In genomic region chr7:100473846-100474454, GRCm38 (mm10) we compare ENCODE assay signal across 19 mouse cellular contexts. TPM values are rescaled to one million over a fixed set of nuclear protein-coding genes. Genes with fewer than 3 reads are reported as not detected.
DNase-seq lines count a peak whose midpoint lies in the region; ATAC-seq and TF ChIP-seq lines count a peak whose summit lies in the region.
"Had no signal": no experiment of that assay in that cellular context is flagged by ENCODE, and none has a peak within 500 bp of the region (broad histone marks: within the 10 kb centered on the region; RNA-seq: fewer than 3 reads in every experiment).

No protein-coding gene starts in this region.

- no peak overlapping the region for H3K4me2 ChIP-seq in liver, embryonic 13.5 days
- H3K4me2 ChIP-seq in myocyte (ENCODE audit: low read depth), result peak overlapping the region; percentile 40
- H3K4me2 ChIP-seq: forebrain, embryonic 13.5 days; heart, embryonic 13.5 days; hindbrain, embryonic 12.5 days had no signal

- H3K4me1 ChIP-seq in liver, embryonic 13.5 days (replicated peaks), result peaks cover 30% of the 10 kb centered on the region
- H3K4me1 ChIP-seq: embryonic facial prominence, embryonic 10.5 days; forebrain, embryonic 13.5 days; hindbrain, embryonic 12.5 days had no signal

- no peaks in the 10 kb centered on the region for H3K79me2 ChIP-seq in myocyte (ENCODE audit: control insufficient read depth, insufficient read depth)

- ATAC-seq in liver, embryonic 13.5 days (ENCODE audit: low read depth), result no peak
- ATAC-seq: CD4-positive, CD25-positive, alpha-beta regulatory T cell, adult 4 months; forebrain, embryonic 13.5 days; hindbrain, embryonic 16.5 days; inflammation-experienced regulatory T-cells, adult 6 months had no signal

- no peak overlapping the region for H3K9ac ChIP-seq in liver, embryonic 13.5 days
- H3K9ac ChIP-seq: forebrain, embryonic 13.5 days; hindbrain, embryonic 12.5 days had no signal

- 0 out of 2 replicates have a peak, but pooled peaks cover 2% of the 10 kb centered on the region for H3K27me3 ChIP-seq in liver, embryonic 13.5 days
- H3K27me3 ChIP-seq in myocyte (ENCODE audit: control insufficient read depth, insufficient read depth, insufficient read length), result no peaks in the 10 kb centered on the region
- H3K27me3 ChIP-seq: forebrain, embryonic 13.5 days; heart, embryonic 13.5 days; hindbrain, embryonic 12.5 days had no signal

- peaks cover 6% of the 10 kb centered on the region; the same call in 1 of the 2 replicates for H3K36me3 ChIP-seq in liver, embryonic 13.5 days
- H3K36me3 ChIP-seq in myocyte (ENCODE audit: control insufficient read depth, insufficient read depth), result no peaks in the 10 kb centered on the region

- intact Hi-C loops in gastrocnemius, adult 2 months (cut with DNase I), result no loop called here

- no peak for TF ChIP-seq CTCF in gastrocnemius, adult 2 months (IDR thresholded peaks at IDR 0.05)

- H3K9me3 ChIP-seq in liver, embryonic 13.5 days (replicated peaks), result no peaks in the 10 kb centered on the region
- H3K9me3 ChIP-seq: embryonic facial prominence, embryonic 10.5 days; forebrain, embryonic 13.5 days; G1E; heart, embryonic 13.5 days; hindbrain, embryonic 12.5 days had no signal

- WGBS in liver, embryonic 13.5 days (ENCODE audit: insufficient replicate concordance), result 69% methylated on average over 9 of the region's 9 CpGs

- no peak overlapping the region for H3ac ChIP-seq in myocyte (ENCODE audit: control insufficient read depth, insufficient read length)

- DNase-seq in gastrocnemius, adult 2 months, result no peak
- DNase-seq in gastrocnemius, adult 8-10 months (ENCODE audit: low spot score in 2 of 2), result no peak
- DNase-seq in liver, embryonic 13.5 days, result no peak
- DNase-seq in liver, result no peak
- no peak for DNase-seq in spleen, adult 18-20 months
- DNase-seq: B cell, adult 2 months; cerebellum, adult 2 months had no signal

- peak overlapping the region; percentile 79 for H3K4me3 ChIP-seq in gastrocnemius, adult 2 months
- no peak overlapping the region for H3K4me3 ChIP-seq in liver, embryonic 13.5 days (replicated peaks)
- no peak overlapping the region for H3K4me3 ChIP-seq in myocyte
- H3K4me3 ChIP-seq: embryonic facial prominence, embryonic 10.5 days; forebrain, embryonic 13.5 days; heart, embryonic 13.5 days; hindbrain, embryonic 12.5 days had no signal

- H3K27ac ChIP-seq in gastrocnemius, adult 2 months, result peak overlapping the region; percentile 97
- H3K27ac ChIP-seq in liver, embryonic 13.5 days, result peak overlapping the region; percentile 7; the same call in 1 of the 2 replicates
- H3K27ac ChIP-seq: embryonic facial prominence, embryonic 10.5 days; forebrain, embryonic 13.5 days; hindbrain, embryonic 12.5 days had no signal

- no peak for TF ChIP-seq POLR2A in myocyte (IDR thresholded peaks at IDR 0.05; ENCODE audit: insufficient read length, low read depth)

TF ChIP-seq in myocyte, 11 proteins besides CTCF, POLR2A, EP300 and RAD21:
- no peak for TF ChIP-seq USF1 (IDR thresholded peaks at IDR 0.05; ENCODE audit: low read depth)
- no peak for TF ChIP-seq REST (IDR thresholded peaks at IDR 0.05; ENCODE audit: insufficient read depth, insufficient read length)
- TF ChIP-seq MAX (IDR thresholded peaks at IDR 0.05; ENCODE audit: low read depth), result no peak
- no peak for TF ChIP-seq TCF3 (IDR thresholded peaks at IDR 0.05; ENCODE audit: insufficient read length, low read depth)
- TF ChIP-seq POLR2AphosphoS2 (IDR thresholded peaks at IDR 0.05; ENCODE audit: insufficient read length, low read depth), result no peak
- no peak for TF ChIP-seq MYOG (IDR thresholded peaks at IDR 0.05; ENCODE audit: control insufficient read depth in 1 of 3, insufficient read depth in 1 of 3, insufficient read length in 2 of 3, low read depth in 2 of 3)
TF ChIP-seq in myocyte: peak in this region for 0.

RNA-seq across cellular contexts. Expression of gene Ucp3, which starts 1.2 kb away (rescaled TPM):
- 100 to 1,000 TPM; 141 to 174 TPM for total RNA-seq in gastrocnemius, adult 2 months (2021)
- total RNA-seq in gastrocnemius, adult 8-10 months (2022), result 100 to 1,000 TPM in 2 of 4 experiments, 10 to 100 TPM in 2; 88.7 to 109 (median 102) TPM
- not detected in 2 replicates for polyA plus RNA-seq in liver, embryonic 13.5 days (2015; fragmentation: Nextera tagmentation; extraction: Ambion mirVana)
- 2.2 TPM for polyA plus RNA-seq in myocyte (2012; fragmentation: generic; extraction: Trizol)
- polyA plus RNA-seq: CD4-positive, CD25-positive, alpha-beta regulatory T cell, adult 4 months; forebrain, embryonic 13.5 days; G1E; hindbrain, embryonic 12.5 days; intestine, postnatal 0 days had no signal

RNA-seq across cellular contexts. Expression of gene Ucp2, which starts 19.2 kb away (rescaled TPM):
- total RNA-seq in gastrocnemius, adult 2 months (2021), result 10 to 100 TPM; 17.4 to 27.2 TPM
- total RNA-seq in gastrocnemius, adult 8-10 months (2022), result 10 to 100 TPM in 2 of 4 experiments, 1 to 10 TPM in 2; 6.3 to 15.0 (median 12.0) TPM
- polyA plus RNA-seq in liver, embryonic 13.5 days (2015; fragmentation: Nextera tagmentation; extraction: Ambion mirVana), result 673 and 808 TPM in 2 replicates
- 387 TPM for polyA plus RNA-seq in myocyte (2012; fragmentation: generic; extraction: Trizol)

RNA-seq across cellular contexts. Expression of gene Dnajb13, which starts 40.8 kb away (rescaled TPM):
- not detected for total RNA-seq in gastrocnemius, adult 2 months (2021)
- total RNA-seq in gastrocnemius, adult 8-10 months (2022), result under 1 TPM in 1 of 4 experiments, not detected in 3; 0.13 TPM
- 2.5 TPM in 2 replicates for polyA plus RNA-seq in liver, embryonic 13.5 days (2015; fragmentation: Nextera tagmentation; extraction: Ambion mirVana)
- 0.46 TPM for polyA plus RNA-seq in myocyte (2012; fragmentation: generic; extraction: Trizol)
- total RNA-seq: gastrocnemius, postnatal 10 days; heart, postnatal 4 days had no signal
- polyA plus RNA-seq: G1E had no signal
